Mouse (Mus musculus) intestine, embryonic 15.5 days (tissue): Measurements from ENCODE around the gene Olfr420. TPM values are rescaled to one million over a fixed set of nuclear protein-coding genes. Genes with fewer than 3 reads are reported as not detected.

Source experiments
- ATAC-seq: fragments of 200-750 bp; cut with Nextera tagmentation; 2 replicates; pipeline ENCODE4 v1.8.0; 2017; ENCODE audit warnings: moderate TSS enrichment, moderate library complexity
- H3K27ac ChIP-seq: fragments of 300-500 bp; sonication (generic); 2 replicates; pipeline ENCODE4 v1.5.1; 2015; ENCODE audit warnings: mild to moderate bottlenecking, inconsistent platforms
- H3K27me3 ChIP-seq: fragments of 300-500 bp; sonication (generic); replicated peaks from 2 replicates; pipeline ENCODE4 v1.6.1; 2015; ENCODE audit warnings: inconsistent platforms
- H3K36me3 ChIP-seq: fragments of 300-500 bp; sonication (generic); 2 replicates; pipeline ENCODE4 v1.6.1; 2015; ENCODE audit warnings: inconsistent platforms
- H3K4me1 ChIP-seq: fragments of 300-500 bp; sonication (generic); replicated peaks from 2 replicates; pipeline ENCODE4 v1.6.1; 2015; ENCODE audit warnings: inconsistent platforms
- H3K4me2 ChIP-seq: fragments of 300-500 bp; sonication (generic); replicated peaks from 2 replicates; pipeline ENCODE4 v1.6.1; 2015; ENCODE audit warnings: mild to moderate bottlenecking, inconsistent platforms
- H3K4me3 ChIP-seq: fragments of 300-500 bp; sonication (generic); replicated peaks from 2 replicates; pipeline ENCODE4 v1.5.1; 2015; ENCODE audit warnings: inconsistent platforms
- H3K9ac ChIP-seq: fragments of 300-500 bp; sonication (generic); 2 replicates; pipeline ENCODE4 v1.6.1; 2015; ENCODE audit warnings: inconsistent platforms
- H3K9me3 ChIP-seq: fragments of 300-500 bp; sonication (generic); 2 replicates; pipeline ENCODE4 v1.6.1; 2016; ENCODE audit warnings: inconsistent platforms
- WGBS: fragments of 180-500 bp; shearing (Covaris S2); methylation state at CpG from one replicate; pipeline ENCODE4 v1.1.7; 2015; 5-methylcytosine and 5-hydroxymethylcytosine counted together
- polyA plus RNA-seq: library from polyadenylated mRNA; unstranded; fragments of >200 nt; fragmentation: Nextera tagmentation; extraction: Ambion mirVana; gene quantifications from 2 replicates; pipeline ENCODE4 v1.2.1, GENCODE M21; 2015

Olfr420 gene
- polyA plus RNA-seq, 1 experiment from 2014 or later, result not detected

GRCm38 (mm10) chr1:174172605-174173004, 17.2 kb downstream of the Olfr420 start, which contains the start of gene Spta1:
Spta1 (plus strand) TSS chr1:174172776.
- H3K4me2 ChIP-seq, result no peak within 1 kb of the TSS
- no peaks in the 10 kb centered on the region for H3K9me3 ChIP-seq
- no peaks in the 10 kb centered on the region for H3K4me1 ChIP-seq
- no peaks in the 10 kb centered on the region for H3K36me3 ChIP-seq
- no peak within 1 kb of the TSS for H3K9ac ChIP-seq
- no peaks in the 10 kb centered on the region for H3K27me3 ChIP-seq
- H3K27ac ChIP-seq, result no peak within 1 kb of the TSS
- H3K4me3 ChIP-seq, result no peak within 1 kb of the TSS
- peak; percentile 70; the same call in 1 of the 2 replicates for ATAC-seq
- WGBS, result 47% methylated on average over 3 of the region's 3 CpGs

GRCm38 (mm10) chr1:174204699-174205098, 49.3 kb downstream of the Olfr420 start:
- H3K4me2 ChIP-seq, result no peak overlapping the region
- H3K36me3 ChIP-seq, result no peaks in the 10 kb centered on the region
- no peak for ATAC-seq
- no peaks in the 10 kb centered on the region for H3K4me1 ChIP-seq
- 75% methylated on average over 7 of the region's 7 CpGs for WGBS
- H3K9me3 ChIP-seq, result no peaks in the 10 kb centered on the region
- no peaks in the 10 kb centered on the region for H3K27me3 ChIP-seq
- H3K4me3 ChIP-seq, result no peak overlapping the region
- H3K9ac ChIP-seq, result no peak overlapping the region
- H3K27ac ChIP-seq, result no peak overlapping the region

Other genes with a start within 250 kb of the Olfr420 start
- 0.74 and 1.3 TPM in 2 replicates for gene Ifi211, start 242.6 kb upstream of the Olfr420 start, polyA plus RNA-seq
- 3.0 and 3.4 TPM in 2 replicates for gene Mndal, start 213.1 kb upstream of the Olfr420 start, polyA plus RNA-seq
- 1.9 and 2.3 TPM in 2 replicates for gene Ifi203, start 213.0 kb upstream of the Olfr420 start, polyA plus RNA-seq
- not detected in 2 replicates for gene Ifi202b, start 172.9 kb upstream of the Olfr420 start, polyA plus RNA-seq
- 1.2 and 1.3 TPM in 2 replicates for gene Ifi205, start 123.8 kb upstream of the Olfr420 start, polyA plus RNA-seq
- not detected in 2 replicates for gene Olfr433, start 114.9 kb upstream of the Olfr420 start, polyA plus RNA-seq
- gene Olfr432, start 106.4 kb upstream of the Olfr420 start, polyA plus RNA-seq, result not detected in 2 replicates
- not detected in 2 replicates for gene Olfr430, start 89.0 kb upstream of the Olfr420 start, polyA plus RNA-seq
- gene Olfr429, start 71.3 kb upstream of the Olfr420 start, polyA plus RNA-seq, result not detected in 2 replicates
- not detected in 2 replicates for gene Olfr427, start 58.7 kb upstream of the Olfr420 start, polyA plus RNA-seq
- gene Olfr231, start 34.5 kb upstream of the Olfr420 start, polyA plus RNA-seq, result not detected in 2 replicates
- not detected in 2 replicates for gene Olfr424, start 24.1 kb upstream of the Olfr420 start, polyA plus RNA-seq
- 0.85 and 0.94 TPM in 2 replicates for gene Spta1, start 17.1 kb downstream of the Olfr420 start, polyA plus RNA-seq
- not detected in 2 replicates for gene Olfr419, start 96.4 kb downstream of the Olfr420 start, polyA plus RNA-seq
- gene Mptx1, start 174.9 kb downstream of the Olfr420 start, polyA plus RNA-seq, result 3.4 and 7.3 TPM in 2 replicates
- gene Olfr417, start 209.5 kb downstream of the Olfr420 start, polyA plus RNA-seq, result not detected in 2 replicates
- not detected in 2 replicates for gene Olfr248, start 235.4 kb downstream of the Olfr420 start, polyA plus RNA-seq